Mouse (Mus musculus): ENCODE results near the gene Sec24d.

The Sec24d gene

GRCm38 (mm10) chr3:123395611-123396010 lies 128.4 kb downstream of the Sec24d start:
- no peak for DNase-seq (ENCODE audit: low read depth, low spot score)

DNA sequence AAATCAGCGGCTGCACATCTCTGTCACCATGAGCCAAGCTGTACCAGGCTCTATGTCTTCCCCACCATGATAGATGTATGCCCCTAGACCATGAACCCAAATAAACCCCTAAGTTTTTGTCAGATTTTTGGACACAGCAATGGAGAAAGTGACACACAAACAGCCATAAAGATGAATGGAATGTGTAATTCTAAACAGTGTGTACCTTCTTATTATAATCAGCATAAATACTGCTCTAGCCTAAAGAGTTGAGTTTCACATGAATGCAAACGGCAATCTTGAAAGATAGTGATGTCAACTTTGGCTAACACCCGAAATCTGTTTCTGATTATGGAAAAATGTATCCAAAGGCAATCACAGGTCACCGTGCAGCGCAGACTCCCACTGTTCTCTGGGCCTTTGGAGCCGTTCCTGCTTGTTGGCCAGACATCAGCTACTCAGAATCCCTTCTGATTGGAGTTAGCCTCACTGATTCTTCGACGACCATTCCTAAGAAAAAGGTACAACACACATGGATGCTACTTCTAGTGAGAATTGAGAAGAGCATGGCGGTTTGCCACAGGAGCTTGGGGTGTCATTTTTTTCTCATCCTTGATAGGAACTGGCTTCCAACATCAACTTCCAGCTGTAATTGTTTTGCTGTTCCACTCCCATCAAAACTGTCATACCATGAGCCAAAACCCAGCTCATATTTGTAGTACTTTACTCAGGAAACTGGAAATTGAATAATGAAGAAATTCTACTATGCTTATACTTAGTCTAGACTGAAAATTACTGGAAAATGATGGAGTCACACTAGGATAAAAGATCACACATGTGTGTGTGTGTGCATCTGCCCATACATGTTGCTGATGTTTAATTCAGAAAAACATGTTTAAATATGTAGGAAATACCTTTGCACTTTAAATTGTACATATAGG lies 130.6 kb downstream of the Sec24d start:
- DNase-seq (ENCODE audit: low read depth, low spot score) = no peak

DNA sequence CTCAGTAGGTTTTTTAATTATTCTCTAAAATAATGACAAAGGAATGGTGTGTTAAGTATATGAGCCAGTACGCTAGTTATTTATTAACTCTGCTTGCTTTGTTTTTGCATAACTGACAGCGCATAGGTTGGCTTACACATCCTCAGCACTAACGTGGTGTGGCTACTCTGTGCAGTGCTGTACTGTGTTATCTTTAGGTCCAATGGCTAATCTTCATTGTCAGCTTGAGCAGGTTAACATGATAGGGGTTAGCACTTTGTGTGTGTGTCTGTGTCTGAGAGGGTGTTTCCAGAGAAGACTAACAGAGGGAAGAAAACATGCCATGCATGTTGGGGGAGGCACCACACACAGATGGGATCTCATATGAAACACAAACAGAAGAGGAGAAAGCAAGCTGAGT lies 137.7 kb downstream of the Sec24d start:
- no peak for DNase-seq (ENCODE audit: low read depth, low spot score)

DNA sequence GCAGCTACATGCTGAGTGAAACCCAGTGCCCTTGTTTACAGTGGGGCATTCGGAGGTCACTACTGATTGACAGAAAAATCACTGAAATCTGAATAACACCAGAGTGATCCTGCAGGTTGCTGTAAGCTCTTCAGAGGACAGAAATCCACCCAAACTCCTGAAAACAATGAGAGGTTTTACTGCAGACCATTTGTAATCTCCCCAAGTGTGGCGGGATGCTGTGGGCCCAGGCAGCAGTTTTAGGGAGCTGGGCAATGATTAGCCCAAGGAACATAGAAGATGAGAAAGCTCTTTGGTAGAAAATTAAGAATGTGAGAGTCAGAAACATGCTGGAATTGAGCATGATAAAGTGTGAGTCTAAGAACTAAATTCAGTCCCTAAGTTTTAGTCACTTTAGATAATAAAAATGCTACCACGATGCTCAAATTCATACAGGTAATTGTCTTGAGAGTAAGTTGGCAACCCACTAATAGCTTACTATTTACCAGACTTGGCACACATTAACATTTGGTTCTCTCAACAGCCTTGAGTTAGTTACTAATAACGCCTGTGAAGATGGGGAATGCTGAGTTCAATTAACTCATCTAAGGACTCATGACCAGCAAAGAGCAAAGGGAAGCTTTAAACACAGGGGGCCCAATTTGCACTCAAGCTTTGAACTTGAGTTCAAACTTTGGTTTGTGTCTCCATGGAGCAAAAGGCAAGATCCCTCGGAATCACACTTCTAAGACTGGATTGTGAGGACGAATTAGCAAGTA lies 144.7 kb downstream of the Sec24d start:
- DNase-seq (ENCODE audit: low read depth, low spot score) = no peak

GRCm38 (mm10) chr3:123413173-123413572 lies 145.9 kb downstream of the Sec24d start:
- no peak for DNase-seq (ENCODE audit: low read depth, low spot score)

All from ES-CJ7 (cell line).